Mouse (Mus musculus): ENCODE results near the gene Dmxl2. TPM values are rescaled to one million over a fixed set of nuclear protein-coding genes. Genes with fewer than 3 reads are reported as not detected.

The Dmxl2 gene
- polyA plus RNA-seq, 1 experiment from 2014 or later = 27.1 TPM

GRCm38 (mm10) chr9:54532926-54533325 lies 31.5 kb upstream of the Dmxl2 start:
- H3K27me3 ChIP-seq = 0 out of 2 replicates have a peak, but pooled peaks cover 2% of the 10 kb centered on the region
- peaks cover 18% of the 10 kb centered on the region for H3K4me1 ChIP-seq
- 89% methylated on average over 2 of the region's 2 CpGs for whole genome bisulfite sequencing
- no peak overlapping the region for H3K9ac ChIP-seq
- H3K4me3 ChIP-seq = no peak overlapping the region
- no peak overlapping the region for H3K4me2 ChIP-seq (replicated peaks)
- H3K36me3 ChIP-seq = no peaks in the 10 kb centered on the region
- no peaks in the 10 kb centered on the region for H3K9me3 ChIP-seq (replicated peaks)
- no peak overlapping the region for H3K27ac ChIP-seq
- no peak for ATAC-seq (ENCODE audit: low FRiP score)

GRCm38 (mm10) chr9:54531421-54531820 lies 30.0 kb upstream of the Dmxl2 start:
- Histone ChIP-seq H3K4me3 (no peak overlapping the region), H3K9ac (no peak overlapping the region), H3K27ac (no peak overlapping the region), H3K4me2 (replicated peaks) (no peak overlapping the region), H3K9me3 (replicated peaks) (no peaks in the 10 kb centered on the region), H3K27me3 (0 out of 2 replicates have a peak, but pooled peaks cover 2% of the 10 kb centered on the region), H3K4me1 (peaks cover 12% of the 10 kb centered on the region), H3K36me3 (no peaks in the 10 kb centered on the region)
- no peak for ATAC-seq (ENCODE audit: low FRiP score)

- no peak overlapping the region for H3K27ac ChIP-seq
- H3K9me3 ChIP-seq (replicated peaks) = no peaks in the 10 kb centered on the region
- H3K27me3 ChIP-seq = 0 out of 2 replicates have a peak, but pooled peaks cover 2% of the 10 kb centered on the region
- H3K9ac ChIP-seq = no peak overlapping the region
- H3K4me3 ChIP-seq = no peak overlapping the region
- peaks cover 12% of the 10 kb centered on the region for H3K4me1 ChIP-seq
- H3K4me2 ChIP-seq (replicated peaks) = no peak overlapping the region
- ATAC-seq (ENCODE audit: low FRiP score) = no peak
- no peaks in the 10 kb centered on the region for H3K36me3 ChIP-seq
- 88% methylated on average over 6 of the region's 6 CpGs for WGBS
Measured at GRCm38 (mm10) chr9:54530836-54531235, 29.4 kb upstream of the Dmxl2 start.

GRCm38 (mm10) chr9:54529950-54530349 lies 28.5 kb upstream of the Dmxl2 start:
- Histone ChIP-seq H3K4me1 (peaks cover 12% of the 10 kb centered on the region), H3K4me3 (no peak overlapping the region), H3K4me2 (replicated peaks) (no peak overlapping the region), H3K9me3 (replicated peaks) (no peaks in the 10 kb centered on the region), H3K27me3 (0 out of 2 replicates have a peak, but pooled peaks cover 2% of the 10 kb centered on the region), H3K36me3 (no peaks in the 10 kb centered on the region), H3K9ac (no peak overlapping the region), H3K27ac (no peak overlapping the region)
- no peak for ATAC-seq (ENCODE audit: low FRiP score)
- WGBS = 88% methylated on average over 2 of the region's 2 CpGs

- no peak for ATAC-seq (ENCODE audit: low FRiP score)
Measured at GRCm38 (mm10) chr9:54527694-54528093, 26.3 kb upstream of the Dmxl2 start.

GRCm38 (mm10) chr9:54520286-54520685 lies 18.9 kb upstream of the Dmxl2 start:
- no peak for ATAC-seq (ENCODE audit: low FRiP score)
- Histone ChIP-seq H3K9me3 (replicated peaks) (no peaks in the 10 kb centered on the region), H3K9ac (no peak overlapping the region), H3K36me3 (no peaks in the 10 kb centered on the region), H3K27me3 (no peaks in the 10 kb centered on the region), H3K27ac (no peak overlapping the region), H3K4me2 (replicated peaks) (no peak overlapping the region), H3K4me3 (no peak overlapping the region), H3K4me1 (no peaks in the 10 kb centered on the region)
- WGBS = 90% methylated on average over 4 of the region's 4 CpGs

More at GRCm38 (mm10) chr9:54527694-54528093, 26.3 kb upstream of the Dmxl2 start:
- Histone ChIP-seq H3K4me2 (replicated peaks) (no peak overlapping the region), H3K36me3 (no peaks in the 10 kb centered on the region), H3K4me3 (no peak overlapping the region), H3K27me3 (no peaks in the 10 kb centered on the region), H3K9ac (no peak overlapping the region), H3K4me1 (peaks cover 4% of the 10 kb centered on the region; the same call in 1 of the 2 replicates), H3K27ac (no peak overlapping the region), H3K9me3 (replicated peaks) (no peaks in the 10 kb centered on the region)
- 75% methylated on average over 7 of the region's 7 CpGs for WGBS

- H3K4me1 ChIP-seq = no peaks in the 10 kb centered on the region
- no peak overlapping the region for H3K4me3 ChIP-seq
- no peaks in the 10 kb centered on the region for H3K27me3 ChIP-seq
- no peak for ATAC-seq (ENCODE audit: low FRiP score)
- no peaks in the 10 kb centered on the region for H3K36me3 ChIP-seq
- no peak overlapping the region for H3K27ac ChIP-seq
- WGBS = 77% methylated on average over 7 of the region's 7 CpGs
- H3K4me2 ChIP-seq (replicated peaks) = no peak overlapping the region
- no peak overlapping the region for H3K9ac ChIP-seq
- H3K9me3 ChIP-seq (replicated peaks) = no peaks in the 10 kb centered on the region
Measured at GRCm38 (mm10) chr9:54518921-54519320, 17.5 kb upstream of the Dmxl2 start.

- WGBS = 69% methylated on average over 2 of the region's 2 CpGs
- H3K4me1 ChIP-seq = no peaks in the 10 kb centered on the region
- no peaks in the 10 kb centered on the region for H3K9me3 ChIP-seq (replicated peaks)
- no peak overlapping the region for H3K27ac ChIP-seq
- no peak for ATAC-seq (ENCODE audit: low FRiP score)
- H3K4me3 ChIP-seq = no peak overlapping the region
- no peaks in the 10 kb centered on the region for H3K36me3 ChIP-seq
- no peak overlapping the region for H3K4me2 ChIP-seq (replicated peaks)
- no peak overlapping the region for H3K9ac ChIP-seq
- no peaks in the 10 kb centered on the region for H3K27me3 ChIP-seq
Measured at GRCm38 (mm10) chr9:54515991-54516390, 14.6 kb upstream of the Dmxl2 start.

- Histone ChIP-seq H3K27me3 (peaks cover 9% of the 10 kb centered on the region), H3K9ac (no peak overlapping the region), H3K27ac (no peak overlapping the region), H3K4me1 (peaks cover 10% of the 10 kb centered on the region), H3K4me3 (peak overlapping the region; percentile 82; the same call in 1 of the 2 replicates), H3K9me3 (replicated peaks) (no peaks in the 10 kb centered on the region), H3K36me3 (no peaks in the 10 kb centered on the region), H3K4me2 (replicated peaks) (peak overlapping the region; percentile 80)
- 11% methylated on average over 12 of the region's 12 CpGs for WGBS
- ATAC-seq (ENCODE audit: low FRiP score) = no peak
Measured at GRCm38 (mm10) chr9:54502873-54503272, 1.4 kb upstream of the Dmxl2 start.

GRCm38 (mm10) chr9:54502111-54502495 lies 677 bp upstream of the Dmxl2 start:
- H3K27me3 ChIP-seq = peaks cover 9% of the 10 kb centered on the region
- 6% methylated on average over 13 of the region's 13 CpGs for WGBS
- H3K27ac ChIP-seq = peak overlapping the region; percentile 88
- H3K4me2 ChIP-seq (replicated peaks) = peak overlapping the region; percentile 80
- ATAC-seq (ENCODE audit: low FRiP score) = no peak
- no peaks in the 10 kb centered on the region for H3K36me3 ChIP-seq
- H3K4me3 ChIP-seq = peak overlapping the region; percentile 82
- H3K4me1 ChIP-seq = peaks cover 10% of the 10 kb centered on the region
- peak overlapping the region; percentile 90 for H3K9ac ChIP-seq
- no peaks in the 10 kb centered on the region for H3K9me3 ChIP-seq (replicated peaks)

GRCm38 (mm10) chr9:54500832-54501452 lies 484 bp downstream of the Dmxl2 start:
- peak; percentile 74 for ATAC-seq (ENCODE audit: low FRiP score)
- peak overlapping the region; percentile 80 for H3K4me2 ChIP-seq (replicated peaks)

GRCm38 (mm10) chr9:54499791-54500190 lies 1.6 kb downstream of the Dmxl2 start:
- peaks cover 10% of the 10 kb centered on the region for H3K4me1 ChIP-seq
- no peak overlapping the region for H3K4me3 ChIP-seq
- H3K4me2 ChIP-seq (replicated peaks) = peak overlapping the region; percentile 80
- H3K27me3 ChIP-seq = peaks cover 9% of the 10 kb centered on the region
- 68% methylated on average over 3 of the region's 3 CpGs for WGBS
- no peaks in the 10 kb centered on the region for H3K36me3 ChIP-seq
- H3K9ac ChIP-seq = no peak overlapping the region
- ATAC-seq (ENCODE audit: low FRiP score) = no peak
- no peaks in the 10 kb centered on the region for H3K9me3 ChIP-seq (replicated peaks)
- no peak overlapping the region for H3K27ac ChIP-seq

More at GRCm38 (mm10) chr9:54500832-54501452, 484 bp downstream of the Dmxl2 start:
- peak overlapping the region; percentile 90 for H3K9ac ChIP-seq
- H3K4me1 ChIP-seq = peaks cover 10% of the 10 kb centered on the region
- under 1% methylated on average over 42 of the region's 43 CpGs for WGBS
- H3K4me3 ChIP-seq = peak overlapping the region; percentile 82
- peak overlapping the region; percentile 88 for H3K27ac ChIP-seq
- H3K9me3 ChIP-seq (replicated peaks) = no peaks in the 10 kb centered on the region
- no peaks in the 10 kb centered on the region for H3K36me3 ChIP-seq
- H3K27me3 ChIP-seq = peaks cover 9% of the 10 kb centered on the region

- WGBS = 85% methylated on average over 6 of the region's 6 CpGs
- no peak for ATAC-seq (ENCODE audit: low FRiP score)
- H3K9me3 ChIP-seq (replicated peaks) = no peaks in the 10 kb centered on the region
- no peaks in the 10 kb centered on the region for H3K36me3 ChIP-seq
- H3K9ac ChIP-seq = no peak overlapping the region
- H3K27ac ChIP-seq = no peak overlapping the region
- peaks cover 9% of the 10 kb centered on the region for H3K27me3 ChIP-seq
- no peak overlapping the region for H3K4me3 ChIP-seq
- peak overlapping the region; percentile 80; the same call in 1 of the 2 replicates for H3K4me2 ChIP-seq (replicated peaks)
- H3K4me1 ChIP-seq = peaks cover 10% of the 10 kb centered on the region
Measured at GRCm38 (mm10) chr9:54499291-54499690, 2.1 kb downstream of the Dmxl2 start.
